Mouse (Mus musculus) layer of hippocampus, adult 6 months (tissue): ENCODE results near the gene Dna2. TPM values are rescaled to one million over a fixed set of nuclear protein-coding genes. Genes with fewer than 3 reads are reported as not detected.

ENCODE experiments used
- long read RNA-seq, 2 experiments: library from polyadenylated mRNA; unstranded; transcript quantifications; one replicate each; pipeline ENCODE4 v2.0.0; 2019 to 2020
- polyA plus RNA-seq: library from polyadenylated mRNA; unstranded; fragments of <200 nt; fragmentation: Nextera tagmentation; gene quantifications from 2 replicates; pipeline ENCODE4 v1.2.3, GENCODE M21; 2021

The Dna2 gene
- 0.44 and 0.97 TPM in 2 replicates for polyA plus RNA-seq
- long read RNA-seq, experiment 1, result 0 reads
- long read RNA-seq, experiment 2, full-length matches to known transcripts, result 2 of 2 reads
- long read RNA-seq, experiment 2, partial matches to known transcripts, result 0 of 2 reads
- long read RNA-seq, experiment 2, other reads (novel, unspliced or antisense), result 0 of 2 reads

GRCm38 (mm10) chr10:62946738-62947471 lies at the start of gene Dna2:
Gene Dna2, plus strand, starts transcription at chr10:62947026.

DNA sequence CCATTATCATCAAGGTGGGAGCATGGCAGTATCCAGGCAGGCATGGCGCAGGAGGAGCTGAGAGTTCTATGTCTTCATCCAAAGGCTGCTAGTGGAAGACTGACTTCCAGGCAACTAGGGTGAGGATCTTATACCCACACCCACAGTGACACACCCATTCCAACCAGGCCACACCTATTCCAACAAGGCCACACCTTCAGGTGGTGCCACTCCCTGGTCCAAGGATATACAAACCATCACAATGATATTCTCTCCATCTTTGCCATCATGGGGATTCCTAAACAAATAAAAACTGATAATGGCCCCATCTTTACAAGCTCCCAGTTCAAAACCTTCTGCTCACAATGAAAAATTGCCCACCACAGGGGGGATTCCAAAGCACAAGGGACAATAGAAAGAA lies 37.9 kb upstream of the Dna2 start, which contains the start of gene Tet1:
Tet1 (minus strand) TSS at position 101 of the 400 bp plus-strand sequence.

GRCm38 (mm10) chr10:62919925-62920765 lies 26.7 kb upstream of the Dna2 start, which contains the start of gene Slc25a16:
Gene Slc25a16, plus strand, starts transcription at chr10:62920633.

GRCm38 (mm10) chr10:62980039-62980954 lies 33.5 kb downstream of the Dna2 start, which contains the start of gene Rufy2:
Gene Rufy2, plus strand, starts transcription at chr10:62980223.

Other genes with a start within 250 kb of the Dna2 start
- gene Stox1, start 220.9 kb upstream of the Dna2 start, polyA plus RNA-seq, result 1.6 and 1.9 TPM in 2 replicates
- 15.8 and 18.9 TPM in 2 replicates for gene Ccar1, start 154.7 kb upstream of the Dna2 start, polyA plus RNA-seq
- gene Tet1, start 38.0 kb upstream of the Dna2 start, polyA plus RNA-seq, result 5.9 and 7.6 TPM in 2 replicates
- 9.0 and 9.6 TPM in 2 replicates for gene Slc25a16, start 26.4 kb upstream of the Dna2 start, polyA plus RNA-seq
- 31.2 and 40.3 TPM in 2 replicates for gene Rufy2, start 33.2 kb downstream of the Dna2 start, polyA plus RNA-seq
- gene Hnrnph3, start 77.2 kb downstream of the Dna2 start, polyA plus RNA-seq, result 9.4 and 11.8 TPM in 2 replicates
- 0.40 TPM in 2 replicates for gene Pbld2, start 77.3 kb downstream of the Dna2 start, polyA plus RNA-seq
- 2.0 and 2.1 TPM in 2 replicates for gene Pbld1, start 113.1 kb downstream of the Dna2 start, polyA plus RNA-seq
- 0.29 and 0.48 TPM in 2 replicates for gene Atoh7, start 152.6 kb downstream of the Dna2 start, polyA plus RNA-seq